Mouse (Mus musculus) lung, adult 2 months (tissue): ENCODE data around the gene Nxf1.

Experiments used
- CTCF ChIP-seq: fragments of 200-500 bp; IDR thresholded peaks from 2 replicates; pipeline ENCODE4 v1.5.1; 2011; ENCODE audit warnings: mild to moderate bottlenecking, low read length, control low read depth; ENCODE audit not compliant: insufficient read depth
- POLR2A ChIP-seq: fragments of 200-500 bp; IDR thresholded peaks from 2 replicates; pipeline ENCODE4 v1.6.1; 2011; ENCODE audit warnings: low read depth, mild to moderate bottlenecking, control low read depth, low read length, borderline replicate concordance; ENCODE audit errors: extremely low read depth

- TF ChIP-seq POLR2A (no peak), CTCF (no peak)
Observed at GRCm38 (mm10) chr19:8708954-8709353, 47.9 kb upstream of the Nxf1 start.
